Comparison of ENCODE assay signal across 17 mouse cellular contexts in genomic region chr4:108314041-108314440, GRCm38 (mm10). TPM values are rescaled to one million over a fixed set of nuclear protein-coding genes. Genes with fewer than 3 reads are reported as not detected.
DNase-seq lines count a peak whose midpoint lies in the region.
"Had no signal": no experiment of that assay in that cellular context is flagged by ENCODE, and none has a peak within 500 bp of the region (broad histone marks: within the 10 kb centered on the region; RNA-seq: fewer than 3 reads in every experiment).

No protein-coding gene starts in this region.

- intact Hi-C loops in gastrocnemius, postnatal 14 days (cut with DNase I; ENCODE audit: low total_unique reads), result loop anchor here (10.0 kb wide), 1 partner anchor 49 kb away; no protein-coding TSS in a partner anchor

- peak; percentile 69 for DNase-seq in layer of hippocampus, adult 9-11 months
- no peak for DNase-seq in layer of hippocampus, postnatal 36 days
- DNase-seq in CD4-positive helper T cell, adult 2 months (ENCODE audit: low read depth, low spot score), result peak; percentile 52
- DNase-seq in Muller cell, postnatal 12 days (ENCODE audit: inconsistent ontology term), result peak; percentile 11
- no peak for DNase-seq in gastrocnemius, postnatal 10 days
- DNase-seq in gastrocnemius, postnatal 14 days, result no peak
- DNase-seq in urinary bladder, postnatal 36 days (ENCODE audit: low spot score in 2 of 2), result no peak
- DNase-seq: adrenal gland, adult 8-10 months; cerebellum, adult 2 months; cerebellum, postnatal 25 days; gastrocnemius, postnatal 25 days; heart, adult 11 months; heart, postnatal 4 days; kidney, postnatal 4 days; lung, postnatal 36 days; thymus, adult 2 months; thymus, postnatal 36 days had no signal

RNA-seq across cellular contexts. Expression of gene Zyg11b, which starts 13.1 kb away (rescaled TPM):
- 100 to 1,000 TPM; 101 to 110 TPM for total RNA-seq in layer of hippocampus, postnatal 36 days (2021)
- total RNA-seq in gastrocnemius, postnatal 10 days (2021), result 10 to 100 TPM; 32.8 to 33.8 TPM
- 10 to 100 TPM; 37.7 to 38.7 TPM for total RNA-seq in gastrocnemius, postnatal 14 days (2021)

RNA-seq across cellular contexts. Expression of gene Coa7, which starts 13.9 kb away (rescaled TPM):
- 10 to 100 TPM; 21.9 to 22.9 TPM for total RNA-seq in layer of hippocampus, postnatal 36 days (2021)
- total RNA-seq in gastrocnemius, postnatal 10 days (2021), result 10 to 100 TPM; 21.7 to 24.4 TPM
- total RNA-seq in gastrocnemius, postnatal 14 days (2021), result 10 to 100 TPM; 29.0 to 31.3 TPM

Comparison
In these comparisons a context has a peak if more than half of its experiments do, and no peak if none do; other contexts are left out.
1. DNase-seq: peak in layer of hippocampus, adult 9-11 months (single experiment), CD4-positive helper T cell, adult 2 months (single experiment) and Muller cell, postnatal 12 days (single experiment); none in layer of hippocampus, postnatal 36 days (0 of 2), gastrocnemius, postnatal 10 days (single experiment), gastrocnemius, postnatal 14 days (single experiment) and urinary bladder, postnatal 36 days (0 of 2).